Mouse (Mus musculus) limb, embryonic 13.5 days (tissue): ENCODE results near the gene Ddx21. TPM values are rescaled to one million over a fixed set of nuclear protein-coding genes. Genes with fewer than 3 reads are reported as not detected.

Experiments used
- ATAC-seq: fragments of 200-750 bp; cut with Nextera tagmentation; 2 replicates; pipeline ENCODE4 v1.8.0; 2017; ENCODE audit warnings: low read depth, moderate number of reproducible peaks, moderate TSS enrichment; ENCODE audit not compliant: low FRiP score
- H3K27ac ChIP-seq: fragments of 300-500 bp; sonication (generic); 2 replicates; pipeline ENCODE4 v1.5.1; 2015; ENCODE audit warnings: inconsistent platforms, mild to moderate bottlenecking, moderate library complexity
- H3K27me3 ChIP-seq: fragments of 300-500 bp; sonication (generic); 2 replicates; pipeline ENCODE4 v1.6.1; 2015; ENCODE audit warnings: mild to moderate bottlenecking, inconsistent platforms
- H3K36me3 ChIP-seq: fragments of 300-500 bp; sonication (generic); 2 replicates; pipeline ENCODE4 v1.6.1; 2015; ENCODE audit warnings: inconsistent platforms, mild to moderate bottlenecking, moderate library complexity
- H3K4me1 ChIP-seq: fragments of 300-500 bp; sonication (generic); 2 replicates; pipeline ENCODE4 v1.6.1; 2015; ENCODE audit warnings: inconsistent platforms
- H3K4me2 ChIP-seq: fragments of 300-500 bp; sonication (generic); replicated peaks from 2 replicates; pipeline ENCODE4 v1.6.1; 2015; ENCODE audit warnings: inconsistent platforms, mild to moderate bottlenecking, moderate library complexity
- H3K4me3 ChIP-seq: fragments of 300-500 bp; sonication (generic); 2 replicates; pipeline ENCODE4 v1.5.1; 2015; ENCODE audit warnings: moderate library complexity, mild to moderate bottlenecking, inconsistent platforms
- H3K9ac ChIP-seq: fragments of 300-500 bp; sonication (generic); 2 replicates; pipeline ENCODE4 v1.6.1; 2015; ENCODE audit warnings: mild to moderate bottlenecking, inconsistent platforms
- H3K9me3 ChIP-seq: fragments of 300-500 bp; sonication (generic); 2 replicates; pipeline ENCODE4 v1.6.1; 2016; ENCODE audit warnings: inconsistent platforms
- WGBS: fragments of 180-500 bp; shearing (Covaris S2); methylation state at CpG from one replicate; pipeline ENCODE4 v1.1.7; 2015; 5-methylcytosine and 5-hydroxymethylcytosine counted together
- polyA plus RNA-seq: library from polyadenylated mRNA; unstranded; fragments of >200 nt; fragmentation: Nextera tagmentation; extraction: Ambion mirVana; gene quantifications from 2 replicates; pipeline ENCODE4 v1.2.1, GENCODE M21; 2015

Ddx21 gene
- polyA plus RNA-seq, 1 experiment from 2014 or later = 23.6 TPM

- Histone ChIP-seq H3K9ac (no peak overlapping the region), H3K27me3 (no peaks in the 10 kb centered on the region), H3K4me3 (no peak overlapping the region), H3K9me3 (no peaks in the 10 kb centered on the region), H3K4me2 (no peak overlapping the region), H3K4me1 (no peaks in the 10 kb centered on the region), H3K36me3 (peaks cover 46% of the 10 kb centered on the region), H3K27ac (no peak overlapping the region)
- 77% methylated on average over 11 of the region's 11 CpGs for WGBS
- ATAC-seq = no peak
These were observed 46.1 kb downstream of the Ddx21 start for GRCm38 (mm10) chr10:62555705-62556557.

GRCm38 (mm10) chr10:62553611-62554091 lies 48.4 kb downstream of the Ddx21 start:
- peaks cover 24% of the 10 kb centered on the region for H3K36me3 ChIP-seq
- H3K4me1 ChIP-seq = no peaks in the 10 kb centered on the region
- 79% methylated on average over 12 of the region's 12 CpGs for WGBS
- H3K27ac ChIP-seq = no peak overlapping the region
- no peak overlapping the region for H3K9ac ChIP-seq
- H3K27me3 ChIP-seq = no peaks in the 10 kb centered on the region
- no peak overlapping the region for H3K4me2 ChIP-seq
- H3K9me3 ChIP-seq = no peaks in the 10 kb centered on the region
- H3K4me3 ChIP-seq = no peak overlapping the region
- ATAC-seq = no peak

GRCm38 (mm10) chr10:62550787-62551300 lies 51.2 kb downstream of the Ddx21 start:
- no peaks in the 10 kb centered on the region for H3K27me3 ChIP-seq
- no peak overlapping the region for H3K27ac ChIP-seq
- no peak for ATAC-seq
- H3K9me3 ChIP-seq = no peaks in the 10 kb centered on the region
- no peak overlapping the region for H3K4me3 ChIP-seq
- H3K4me2 ChIP-seq = no peak overlapping the region
- 87% methylated on average over 7 of the region's 7 CpGs for WGBS
- H3K9ac ChIP-seq = no peak overlapping the region
- no peaks in the 10 kb centered on the region for H3K36me3 ChIP-seq
- no peaks in the 10 kb centered on the region for H3K4me1 ChIP-seq

- 34% methylated on average over 13 of the region's 16 CpGs for WGBS
These were observed 52.4 kb downstream of the Ddx21 start for GRCm38 (mm10) chr10:62549523-62550166.

GRCm38 (mm10) chr10:62546441-62546840 lies 55.6 kb downstream of the Ddx21 start:
- Histone ChIP-seq H3K4me1 (no peaks in the 10 kb centered on the region), H3K27ac (no peak overlapping the region), H3K36me3 (no peaks in the 10 kb centered on the region), H3K4me2 (no peak overlapping the region), H3K4me3 (no peak overlapping the region), H3K9ac (no peak overlapping the region), H3K27me3 (no peaks in the 10 kb centered on the region), H3K9me3 (no peaks in the 10 kb centered on the region)
- no peak for ATAC-seq
- 77% methylated on average over 10 of the region's 10 CpGs for WGBS

More at GRCm38 (mm10) chr10:62549523-62550166, 52.4 kb downstream of the Ddx21 start:
- Histone ChIP-seq H3K27me3 (no peaks in the 10 kb centered on the region), H3K9me3 (no peaks in the 10 kb centered on the region), H3K4me1 (no peaks in the 10 kb centered on the region), H3K9ac (no peak overlapping the region), H3K4me2 (no peak overlapping the region), H3K27ac (no peak overlapping the region), H3K36me3 (no peaks in the 10 kb centered on the region), H3K4me3 (no peak overlapping the region)
- no peak for ATAC-seq

- H3K27me3 ChIP-seq = no peaks in the 10 kb centered on the region
- no peak for ATAC-seq
These were observed 56.3 kb downstream of the Ddx21 start for GRCm38 (mm10) chr10:62545759-62546158.

GRCm38 (mm10) chr10:62544316-62544715 lies 57.8 kb downstream of the Ddx21 start:
- H3K36me3 ChIP-seq = no peaks in the 10 kb centered on the region
- no peaks in the 10 kb centered on the region for H3K27me3 ChIP-seq
- H3K4me1 ChIP-seq = no peaks in the 10 kb centered on the region
- no peaks in the 10 kb centered on the region for H3K9me3 ChIP-seq
- no peak overlapping the region for H3K27ac ChIP-seq
- no peak overlapping the region for H3K9ac ChIP-seq
- 87% methylated on average over 4 of the region's 4 CpGs for WGBS
- no peak for ATAC-seq
- H3K4me3 ChIP-seq = no peak overlapping the region
- H3K4me2 ChIP-seq = no peak overlapping the region

More at GRCm38 (mm10) chr10:62545759-62546158, 56.3 kb downstream of the Ddx21 start:
- H3K36me3 ChIP-seq = no peaks in the 10 kb centered on the region
- H3K9me3 ChIP-seq = no peaks in the 10 kb centered on the region
- no peak overlapping the region for H3K4me2 ChIP-seq
- no peak overlapping the region for H3K27ac ChIP-seq
- no peaks in the 10 kb centered on the region for H3K4me1 ChIP-seq
- no peak overlapping the region for H3K9ac ChIP-seq
- no peak overlapping the region for H3K4me3 ChIP-seq

- WGBS = 81% methylated on average over 12 of the region's 12 CpGs
- Histone ChIP-seq H3K9ac (no peak overlapping the region), H3K4me1 (no peaks in the 10 kb centered on the region), H3K4me2 (no peak overlapping the region), H3K27ac (no peak overlapping the region), H3K4me3 (no peak overlapping the region), H3K27me3 (no peaks in the 10 kb centered on the region), H3K9me3 (no peaks in the 10 kb centered on the region), H3K36me3 (no peaks in the 10 kb centered on the region)
- ATAC-seq = no peak
These were observed 58.7 kb downstream of the Ddx21 start for GRCm38 (mm10) chr10:62543399-62543808.

GRCm38 (mm10) chr10:62542928-62543327 lies 59.2 kb downstream of the Ddx21 start:
- Histone ChIP-seq H3K9me3 (no peaks in the 10 kb centered on the region), H3K27ac (no peak overlapping the region), H3K4me2 (no peak overlapping the region), H3K27me3 (no peaks in the 10 kb centered on the region), H3K36me3 (no peaks in the 10 kb centered on the region), H3K4me1 (no peaks in the 10 kb centered on the region), H3K9ac (no peak overlapping the region), H3K4me3 (no peak overlapping the region)
- WGBS = 94% methylated on average over 8 of the region's 8 CpGs
- no peak for ATAC-seq

GRCm38 (mm10) chr10:62542507-62542906 lies 59.6 kb downstream of the Ddx21 start:
- H3K27me3 ChIP-seq = no peaks in the 10 kb centered on the region
- ATAC-seq = no peak

GRCm38 (mm10) chr10:62541499-62541898 lies 60.6 kb downstream of the Ddx21 start:
- no peaks in the 10 kb centered on the region for H3K27me3 ChIP-seq
- ATAC-seq = no peak
- no peak overlapping the region for H3K27ac ChIP-seq
- H3K9ac ChIP-seq = no peak overlapping the region
- H3K9me3 ChIP-seq = no peaks in the 10 kb centered on the region
- no peaks in the 10 kb centered on the region for H3K4me1 ChIP-seq
- WGBS = 91% methylated on average over 12 of the region's 12 CpGs
- no peak overlapping the region for H3K4me2 ChIP-seq
- no peaks in the 10 kb centered on the region for H3K36me3 ChIP-seq
- H3K4me3 ChIP-seq = no peak overlapping the region

More at GRCm38 (mm10) chr10:62542507-62542906, 59.6 kb downstream of the Ddx21 start:
- Histone ChIP-seq H3K4me2 (no peak overlapping the region), H3K9me3 (no peaks in the 10 kb centered on the region), H3K4me1 (no peaks in the 10 kb centered on the region), H3K4me3 (no peak overlapping the region), H3K36me3 (no peaks in the 10 kb centered on the region), H3K27ac (no peak overlapping the region), H3K9ac (no peak overlapping the region)
- WGBS = 94% methylated on average over 11 of the region's 12 CpGs

- Histone ChIP-seq H3K9ac (no peak overlapping the region), H3K27me3 (no peaks in the 10 kb centered on the region), H3K27ac (no peak overlapping the region), H3K4me3 (no peak overlapping the region), H3K36me3 (no peaks in the 10 kb centered on the region), H3K4me1 (no peaks in the 10 kb centered on the region), H3K4me2 (no peak overlapping the region), H3K9me3 (no peaks in the 10 kb centered on the region)
- no peak for ATAC-seq
- WGBS = 61% methylated on average over 3 of the region's 3 CpGs
These were observed 61.3 kb downstream of the Ddx21 start for GRCm38 (mm10) chr10:62540800-62541199.
